Mouse (Mus musculus) bone marrow, adult 2 months (tissue): ENCODE data around the gene Hoxc9.

Source experiments
- CTCF ChIP-seq: fragments of 200-500 bp; IDR thresholded peaks from 2 replicates; pipeline ENCODE4 v1.5.1; 2011; ENCODE audit warnings: low read length, control low read depth; ENCODE audit not compliant: control insufficient read depth, insufficient read depth
- POLR2A ChIP-seq: fragments of 200-500 bp; IDR thresholded peaks from 2 replicates; pipeline ENCODE4 v1.6.1; 2011; ENCODE audit warnings: low read depth, mild to moderate bottlenecking, control low read depth, low read length, borderline replicate concordance; ENCODE audit not compliant: control insufficient read depth

GRCm38 (mm10) chr15:102980912-102981311 lies 4.7 kb downstream of the Hoxc9 start:
- TF ChIP-seq CTCF (no peak), POLR2A (no peak)
